Mouse (Mus musculus) T-helper 1 cell (primary cell): Measurements from ENCODE around the gene Kynu.

Experiments
- in situ Hi-C: fragments of 300-600 bp; cut with MboI, MseI; formaldehyde crosslinking; loops from one replicate; pipeline ENCODE4 v1.15.1; 2025; ENCODE audit warnings: high pct_unique_total_duplicates

Kynu gene

GRCm38 (mm10) chr2:43636498-43636897 lies 81.4 kb downstream of the Kynu start:
- in situ Hi-C loops: no loop called here

GRCm38 (mm10) chr2:43646962-43647361 lies 91.8 kb downstream of the Kynu start:
- in situ Hi-C loops: no loop called here

- in situ Hi-C loops: no loop called here
Observed at GRCm38 (mm10) chr2:43669588-43669987, 114.5 kb downstream of the Kynu start.

- in situ Hi-C loops: no loop called here
Observed at GRCm38 (mm10) chr2:43673619-43674018, 118.5 kb downstream of the Kynu start.

GRCm38 (mm10) chr2:43674098-43674497 lies 119.0 kb downstream of the Kynu start:
- in situ Hi-C loops: no loop called here

GRCm38 (mm10) chr2:43675277-43675676 lies 120.1 kb downstream of the Kynu start:
- in situ Hi-C loops: no loop called here

GRCm38 (mm10) chr2:43690402-43690801 lies 135.3 kb downstream of the Kynu start:
- in situ Hi-C loops: no loop called here

GRCm38 (mm10) chr2:43691290-43691689 lies 136.2 kb downstream of the Kynu start:
- in situ Hi-C loops: no loop called here

GRCm38 (mm10) chr2:43695635-43696034 lies 140.5 kb downstream of the Kynu start:
- in situ Hi-C loops: no loop called here

GRCm38 (mm10) chr2:43712611-43713138 lies 157.5 kb downstream of the Kynu start:
- in situ Hi-C loops: no loop called here

- in situ Hi-C loops: loop anchor here (5.0 to 10.0 kb wide), 2 partner anchors 132 to 180 kb away; no protein-coding TSS in a partner anchor
Observed at GRCm38 (mm10) chr2:43722446-43723103, 167.4 kb downstream of the Kynu start.

GRCm38 (mm10) chr2:43723104-43723541 lies 168.0 kb downstream of the Kynu start:
- in situ Hi-C loops: loop anchor here (5.0 to 10.0 kb wide), 2 partner anchors 132 to 179 kb away; no protein-coding TSS in a partner anchor

GRCm38 (mm10) chr2:43727181-43727580 lies 172.1 kb downstream of the Kynu start:
- in situ Hi-C loops: loop anchor here (10.0 kb wide), 1 partner anchor 128 kb away; no protein-coding TSS in a partner anchor

GRCm38 (mm10) chr2:43727693-43728092 lies 172.6 kb downstream of the Kynu start:
- in situ Hi-C loops: loop anchor here (10.0 kb wide), 1 partner anchor 127 kb away; no protein-coding TSS in a partner anchor

GRCm38 (mm10) chr2:43728831-43729230 lies 173.7 kb downstream of the Kynu start:
- in situ Hi-C loops: loop anchor here (10.0 kb wide), 1 partner anchor 126 kb away; no protein-coding TSS in a partner anchor
